Mouse (Mus musculus): ENCODE results near the gene Xpo4.

The Xpo4 gene

DNA sequence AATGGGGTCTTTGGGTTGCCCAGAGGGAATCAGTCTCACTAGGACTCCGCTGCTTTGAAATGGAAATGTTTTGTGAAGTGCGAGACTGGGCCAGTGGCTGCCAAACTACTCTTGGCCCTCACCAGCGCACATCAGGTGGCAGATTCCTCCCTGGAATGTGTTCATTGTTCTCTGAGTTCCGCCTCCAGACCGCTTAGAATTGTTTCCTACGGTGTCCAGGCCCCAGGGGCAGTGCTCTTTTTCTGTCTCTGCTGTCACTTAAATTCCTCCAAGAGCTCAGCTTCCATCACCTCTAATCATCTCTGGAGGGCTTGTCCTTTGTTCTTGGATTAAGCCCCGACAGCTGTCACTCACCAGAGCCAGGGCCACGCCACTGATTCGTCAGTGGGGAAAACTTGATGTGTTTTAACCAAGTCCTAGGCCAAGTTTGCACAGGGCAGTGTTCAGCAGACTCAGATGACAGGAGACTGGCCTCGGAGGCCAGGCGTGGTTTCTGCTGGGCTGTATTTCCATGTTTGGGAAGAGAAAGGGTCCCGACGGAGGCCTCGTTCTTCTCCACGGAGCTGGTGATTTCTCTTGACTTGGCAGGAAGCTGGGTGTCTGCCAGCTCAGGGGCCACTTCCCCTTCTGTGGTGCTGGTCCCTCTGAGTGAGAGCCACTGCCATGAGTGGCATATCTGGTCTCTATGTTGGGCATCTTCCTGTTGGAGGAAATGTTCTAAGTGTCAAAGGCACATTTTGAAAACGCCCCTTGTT is 127.8 kb downstream of the Xpo4 start:
- DNase-seq (ENCODE audit: low read depth, low spot score): no peak

GRCm38 (mm10) chr14:57536820-57537219 is 128.4 kb downstream of the Xpo4 start:
- no peak for DNase-seq (ENCODE audit: low read depth, low spot score)

DNA sequence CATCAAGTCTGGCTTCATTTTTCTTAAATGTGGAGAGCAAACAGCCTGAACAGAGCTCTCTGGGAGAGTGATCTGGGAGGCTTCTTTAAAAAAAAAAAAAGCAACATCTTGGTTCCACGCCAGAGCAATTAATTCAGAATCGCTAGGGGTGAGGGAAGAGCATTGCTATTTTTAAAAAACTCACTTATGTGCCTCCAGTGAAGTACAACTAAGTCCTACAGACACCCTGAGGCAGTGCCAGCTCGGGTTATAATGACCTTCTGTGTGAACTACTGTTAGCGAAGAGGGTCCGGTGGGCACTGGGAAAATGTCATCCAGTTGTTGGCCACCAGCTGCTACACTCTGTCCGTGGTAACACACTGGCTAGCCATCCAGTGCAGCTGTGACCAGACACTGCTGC is 129.6 kb downstream of the Xpo4 start:
- no peak for DNase-seq (ENCODE audit: low read depth, low spot score)

- DNase-seq (ENCODE audit: low read depth, low spot score): no peak
These were observed 130.3 kb downstream of the Xpo4 start for GRCm38 (mm10) chr14:57534961-57535360.

- no peak for DNase-seq (ENCODE audit: low read depth, low spot score)
These were observed 130.9 kb downstream of the Xpo4 start for GRCm38 (mm10) chr14:57534346-57534745.

DNA sequence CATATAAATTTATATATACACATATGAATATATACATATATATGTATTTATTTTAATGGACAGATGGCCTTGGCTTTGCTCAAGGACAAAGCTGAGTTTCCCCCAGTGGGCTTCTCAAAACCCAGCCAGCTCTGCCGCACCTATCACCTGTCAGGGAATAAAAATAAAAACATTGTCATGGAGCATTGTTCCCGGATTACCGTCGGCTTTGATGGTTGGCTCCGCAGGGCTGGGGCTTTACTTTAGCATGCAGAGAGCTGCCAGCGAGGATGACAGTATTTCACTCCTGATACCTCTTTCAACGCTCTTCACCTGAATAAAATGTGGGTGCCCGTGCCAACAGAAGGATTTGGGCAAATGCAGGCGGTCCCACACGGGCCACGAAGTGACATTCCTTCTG is 131.4 kb downstream of the Xpo4 start:
- DNase-seq (ENCODE audit: low read depth, low spot score): no peak

DNA sequence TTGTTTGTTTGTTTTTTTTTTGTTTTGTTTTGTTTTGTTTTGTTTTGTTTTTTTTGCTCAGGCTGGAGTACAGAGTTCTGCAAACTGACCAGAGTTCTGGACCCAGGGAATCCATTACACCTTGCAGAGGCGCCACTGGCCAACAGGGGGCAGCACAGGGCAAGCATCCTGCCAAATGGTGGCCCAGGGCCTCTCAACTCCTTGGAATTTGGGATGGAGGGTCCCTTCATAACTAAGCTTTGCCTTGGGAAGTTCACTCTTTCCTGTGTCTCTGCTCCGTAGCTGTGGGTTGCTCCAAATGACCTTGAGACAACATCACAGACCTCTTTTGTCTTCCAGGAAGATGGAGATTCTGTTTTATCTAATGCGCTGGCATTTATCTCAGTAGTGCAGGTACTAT is 132.0 kb downstream of the Xpo4 start:
- peak; percentile 43 for DNase-seq (ENCODE audit: low read depth, low spot score)

- DNase-seq (ENCODE audit: low read depth, low spot score): no peak
These were observed 132.7 kb downstream of the Xpo4 start for GRCm38 (mm10) chr14:57532577-57532976.

DNA sequence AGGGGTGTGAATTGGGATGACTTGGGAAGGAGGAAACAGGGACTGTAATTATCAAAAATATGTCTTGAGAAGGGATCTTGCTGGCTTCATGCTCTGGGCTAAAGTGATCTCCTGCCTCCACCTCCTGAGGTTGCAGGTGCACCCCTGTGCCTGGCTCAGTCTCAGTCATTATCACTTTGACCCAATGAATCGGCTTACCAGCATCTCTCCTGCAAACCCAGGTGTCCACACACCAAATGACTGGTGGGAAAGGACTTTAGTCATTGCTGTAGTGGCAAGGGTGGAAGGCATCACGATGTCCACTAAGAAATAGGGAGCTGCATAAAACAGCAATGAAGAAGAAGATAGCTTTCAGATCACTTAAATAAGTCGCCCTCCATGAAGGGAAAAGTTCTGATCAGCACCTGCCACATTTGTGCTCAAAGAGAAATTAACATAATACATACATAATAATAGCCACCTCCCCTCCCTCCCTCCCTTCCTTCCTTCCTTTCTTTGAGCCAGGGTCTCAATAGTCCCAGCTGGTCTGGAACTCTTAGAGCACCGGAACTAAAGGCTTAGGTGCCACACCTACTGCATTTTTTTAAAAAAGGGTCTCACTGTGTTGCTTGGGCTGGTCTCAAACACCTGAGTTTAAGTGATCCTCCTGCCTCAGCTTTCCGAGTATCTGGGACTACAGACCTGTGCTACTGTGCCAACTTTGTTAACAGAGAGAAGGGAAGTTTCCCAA is 135.3 kb downstream of the Xpo4 start:
- DNase-seq (ENCODE audit: low read depth, low spot score): no peak

DNA sequence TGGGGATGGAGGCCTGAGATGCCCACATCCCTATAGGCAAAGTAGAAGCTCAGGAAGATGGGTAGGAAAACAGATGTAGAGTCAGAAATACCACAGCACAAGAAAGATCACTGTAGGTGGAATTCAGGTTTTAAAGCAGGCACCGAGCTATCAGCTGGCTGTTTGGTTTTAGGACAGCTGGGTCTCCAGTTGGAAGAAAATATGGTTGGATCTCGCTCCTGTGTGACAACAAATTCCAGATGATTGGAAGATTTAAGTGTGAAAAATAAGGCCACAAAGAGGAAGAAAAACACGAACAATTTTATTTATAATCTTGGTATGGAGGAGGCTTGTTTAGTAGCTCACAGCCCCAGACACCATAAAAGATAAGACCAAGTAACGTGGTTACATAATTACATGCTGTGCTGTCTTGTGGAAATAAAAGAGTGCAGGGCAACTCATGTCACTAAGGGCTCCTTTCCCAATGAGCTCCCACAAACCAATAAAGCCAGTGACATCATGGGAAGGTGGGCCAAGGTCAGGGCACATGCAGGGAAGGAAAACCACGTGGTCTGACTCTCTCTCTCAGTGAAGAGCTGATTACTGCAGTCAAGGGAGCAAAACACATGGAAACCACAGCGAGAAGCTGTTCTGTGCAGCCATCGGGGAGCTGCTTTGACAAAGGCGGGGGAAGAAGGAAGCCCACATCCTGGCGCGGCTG is 136.0 kb downstream of the Xpo4 start:
- DNase-seq (ENCODE audit: low read depth, low spot score): no peak

DNA sequence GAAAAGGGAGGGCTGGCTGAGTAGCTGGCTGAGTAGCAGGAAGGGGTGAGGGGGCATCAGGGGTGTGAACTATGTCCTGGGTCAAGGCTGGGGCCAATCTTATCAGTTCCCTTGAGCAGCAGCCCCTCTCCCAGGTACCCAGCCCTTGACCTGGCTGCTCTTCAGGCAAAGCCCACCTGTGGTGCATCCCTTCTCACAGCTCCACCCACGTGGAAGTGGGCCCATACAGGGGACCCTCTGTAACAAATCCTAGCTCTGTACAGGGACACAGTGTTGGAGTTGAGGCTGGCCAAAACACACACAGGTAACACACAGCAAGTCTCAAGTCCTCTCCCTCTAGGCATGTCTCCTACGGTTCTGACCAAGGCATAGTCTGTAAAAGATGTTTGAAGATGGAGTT is 137.6 kb downstream of the Xpo4 start:
- no peak for DNase-seq (ENCODE audit: low read depth, low spot score)

Data from forelimb bud, embryonic 11.5 days (tissue).